In genomic region chr3:122046187-122046620, GRCm38 (mm10) we compare ENCODE assay signal across 8 mouse cellular contexts. TPM values are rescaled to one million over a fixed set of nuclear protein-coding genes. Genes with fewer than 3 reads are reported as not detected.
DNase-seq lines count a peak whose midpoint lies in the region; ATAC-seq and TF ChIP-seq lines count a peak whose summit lies in the region.

No protein-coding gene starts in this region.

- no peaks in the 10 kb centered on the region for H3K9me3 ChIP-seq in kidney, postnatal 0 days (replicated peaks; ENCODE audit: low read length)
- H3K9me3 ChIP-seq in midbrain, postnatal 0 days (ENCODE audit: low read length) = no peaks in the 10 kb centered on the region
- no peaks in the 10 kb centered on the region for H3K9me3 ChIP-seq in liver, embryonic 12.5 days (replicated peaks)

- peak; percentile 66 for DNase-seq in adrenal gland, postnatal 14 days
- peak; percentile 97 for DNase-seq in brain, embryonic 14.5 days (ENCODE audit: low read depth)
- peak; percentile 70 for DNase-seq in gastrocnemius, postnatal 14 days
- DNase-seq in kidney, postnatal 0 days (ENCODE audit: low spot score) = peak; percentile 61
- peak; percentile 86 for DNase-seq in midbrain, postnatal 0 days (ENCODE audit: low spot score)
- no peak for DNase-seq in urinary bladder, postnatal 14 days (ENCODE audit: low spot score)
- DNase-seq in natural killer cell, adult 2 months (ENCODE audit: low spot score in 2 of 2) = no peak

- intact Hi-C loops in gastrocnemius, postnatal 14 days (cut with DNase I; ENCODE audit: low total_unique reads) = no loop called here

- TF ChIP-seq POLR2A in brain, embryonic 14.5 days (IDR thresholded peaks at IDR 0.05; ENCODE audit: borderline replicate concordance, extremely low read depth, insufficient read depth, insufficient read length, poor library complexity, severe bottlenecking) = no peak

- H3K9ac ChIP-seq in kidney, postnatal 0 days (ENCODE audit: low read depth, low read length) = no peak overlapping the region
- H3K9ac ChIP-seq in midbrain, postnatal 0 days (replicated peaks; ENCODE audit: low read length, poor library complexity, severe bottlenecking) = no peak overlapping the region
- H3K9ac ChIP-seq in liver, embryonic 12.5 days = no peak overlapping the region

- TF ChIP-seq CTCF in brain, embryonic 14.5 days (IDR thresholded peaks at IDR 0.05; ENCODE audit: borderline replicate concordance, extremely low read depth, insufficient read depth, insufficient read length) = no peak
- TF ChIP-seq CTCF in kidney, postnatal 0 days (IDR thresholded peaks at IDR 0.05; ENCODE audit: low read depth) = no peak
- TF ChIP-seq CTCF in midbrain, postnatal 0 days (IDR thresholded peaks at IDR 0.05) = no peak

- peaks cover 46% of the 10 kb centered on the region for H3K4me1 ChIP-seq in kidney, postnatal 0 days (replicated peaks; ENCODE audit: insufficient read depth, low read length)
- peaks cover 9% of the 10 kb centered on the region for H3K4me1 ChIP-seq in midbrain, postnatal 0 days (ENCODE audit: insufficient read depth, low read length)
- peaks cover 33% of the 10 kb centered on the region for H3K4me1 ChIP-seq in liver, embryonic 12.5 days

- H3K27ac ChIP-seq in kidney, postnatal 0 days = no peak overlapping the region
- no peak overlapping the region for H3K27ac ChIP-seq in midbrain, postnatal 0 days (ENCODE audit: low read depth, low read length)
- H3K27ac ChIP-seq in liver, embryonic 12.5 days = no peak overlapping the region

- 34% methylated on average over 10 of the region's 10 CpGs for WGBS in kidney, postnatal 0 days
- WGBS in midbrain, postnatal 0 days = 13% methylated on average over 10 of the region's 10 CpGs
- WGBS in liver, embryonic 12.5 days (ENCODE audit: insufficient replicate concordance) = 56% methylated on average over 10 of the region's 10 CpGs

- no peak overlapping the region for H3K4me3 ChIP-seq in kidney, postnatal 0 days (replicated peaks; ENCODE audit: low read depth, low read length)
- H3K4me3 ChIP-seq in midbrain, postnatal 0 days (ENCODE audit: low read depth, low read length) = no peak overlapping the region
- H3K4me3 ChIP-seq in liver, embryonic 12.5 days = no peak overlapping the region

- ATAC-seq in kidney, postnatal 0 days (replicated peaks; ENCODE audit: low FRiP score, low read depth) = no peak
- no peak for ATAC-seq in midbrain, postnatal 0 days (ENCODE audit: low FRiP score)
- ATAC-seq in liver, embryonic 12.5 days = no peak

- H3K36me3 ChIP-seq in kidney, postnatal 0 days (ENCODE audit: insufficient read depth, low read length) = no peaks in the 10 kb centered on the region
- no peaks in the 10 kb centered on the region for H3K36me3 ChIP-seq in midbrain, postnatal 0 days (ENCODE audit: insufficient read depth, low read length)
- no peaks in the 10 kb centered on the region for H3K36me3 ChIP-seq in liver, embryonic 12.5 days

- H3K4me2 ChIP-seq in kidney, postnatal 0 days (ENCODE audit: low read length) = no peak overlapping the region
- no peak overlapping the region for H3K4me2 ChIP-seq in midbrain, postnatal 0 days (ENCODE audit: low read depth, low read length, poor library complexity, severe bottlenecking)
- no peak overlapping the region for H3K4me2 ChIP-seq in liver, embryonic 12.5 days

- H3K27me3 ChIP-seq in kidney, postnatal 0 days (ENCODE audit: insufficient read depth, low read length) = no peaks in the 10 kb centered on the region
- peaks cover 31% of the 10 kb centered on the region for H3K27me3 ChIP-seq in midbrain, postnatal 0 days (ENCODE audit: insufficient read depth, low read length)
- H3K27me3 ChIP-seq in liver, embryonic 12.5 days (replicated peaks) = peaks cover 38% of the 10 kb centered on the region

RNA-seq across cellular contexts. Expression of gene Abca4, which starts 2.0 kb away (rescaled TPM):
- total RNA-seq in adrenal gland, postnatal 14 days (2021) = 2.3 and 3.5 TPM in 2 replicates
- 1.9 and 5.0 TPM in 2 replicates for polyA plus RNA-seq in brain, embryonic 14.5 days (2012; rRNA removed)
- 1 to 10 TPM; 1.0 to 1.1 TPM for total RNA-seq in gastrocnemius, postnatal 14 days (2021)
- polyA plus RNA-seq in kidney, postnatal 0 days (2015; fragmentation: Nextera tagmentation; extraction: Ambion mirVana) = 1.0 and 1.2 TPM in 2 replicates
- total RNA-seq in midbrain, postnatal 0 days (2014; rRNA removed) = 2.9 and 7.7 TPM in 2 replicates
- 0.94 TPM in 2 replicates for polyA plus RNA-seq in midbrain, postnatal 0 days (2015; fragmentation: Nextera tagmentation; extraction: Ambion mirVana)
- polyA plus RNA-seq in liver, embryonic 12.5 days (2016; fragmentation: Nextera tagmentation; extraction: Ambion mirVana) = 1.2 and 1.3 TPM in 2 replicates

Comparison
In these comparisons a context has a peak if more than half of its experiments do, and no peak if none do; other contexts are left out.
1. DNase-seq: peak in adrenal gland, postnatal 14 days (single experiment), brain, embryonic 14.5 days (single experiment), gastrocnemius, postnatal 14 days (single experiment), kidney, postnatal 0 days (single experiment) and midbrain, postnatal 0 days (single experiment); none in urinary bladder, postnatal 14 days (single experiment) and natural killer cell, adult 2 months (0 of 2).